Mouse (Mus musculus) intestine, embryonic 16.5 days (tissue): ENCODE data around the gene Xylt2. TPM values are rescaled to one million over a fixed set of nuclear protein-coding genes. Genes with fewer than 3 reads are reported as not detected.
"Not testable (repeated sequence)": the region's sequence is repeated elsewhere in the genome, so short reads cannot be mapped to it uniquely, and the experiment has no call there.

Experiments used
- ATAC-seq: fragments of 200-750 bp; cut with Nextera tagmentation; 2 replicates; pipeline ENCODE4 v1.8.0; 2017; ENCODE audit warnings: moderate TSS enrichment, moderate library complexity
- H3K27ac ChIP-seq: fragments of 300-500 bp; sonication (generic); 2 replicates; pipeline ENCODE4 v1.5.1; 2014; ENCODE audit warnings: mild to moderate bottlenecking, low read length
- H3K27me3 ChIP-seq: fragments of 300-500 bp; sonication (generic); replicated peaks from 2 replicates; pipeline ENCODE4 v1.6.1; 2014; ENCODE audit warnings: low read length, control low read depth, mixed read lengths; ENCODE audit not compliant: control insufficient read depth, insufficient read depth
- H3K36me3 ChIP-seq: fragments of 300-500 bp; sonication (generic); 2 replicates; pipeline ENCODE4 v1.6.1; 2014; ENCODE audit warnings: low read length, control low read depth; ENCODE audit not compliant: control insufficient read depth, insufficient read depth
- H3K4me1 ChIP-seq: fragments of 300-500 bp; sonication (generic); 2 replicates; pipeline ENCODE4 v1.6.1; 2014; ENCODE audit warnings: low read length, control low read depth, mixed read lengths; ENCODE audit not compliant: control insufficient read depth, insufficient read depth
- H3K4me2 ChIP-seq: fragments of 300-500 bp; sonication (generic); 2 replicates; pipeline ENCODE4 v1.6.1; 2014; ENCODE audit warnings: low read depth, low read length, control low read depth
- H3K4me3 ChIP-seq: fragments of 300-500 bp; sonication (generic); 2 replicates; pipeline ENCODE4 v1.5.1; 2014; ENCODE audit warnings: mild to moderate bottlenecking, low read length
- H3K9ac ChIP-seq: fragments of 300-500 bp; sonication (generic); 2 replicates; pipeline ENCODE4 v1.6.1; 2014; ENCODE audit warnings: low read depth, low read length
- H3K9me3 ChIP-seq: fragments of 300-500 bp; sonication (generic); 2 replicates; pipeline ENCODE4 v1.6.1; 2016; ENCODE audit warnings: low read length, control low read depth; ENCODE audit not compliant: control insufficient read depth
- WGBS: fragments of 180-500 bp; shearing (Covaris S2); extraction: QIAGEN DNeasy Blood & Tissue Kit; methylation state at CpG from one replicate; pipeline ENCODE4 v1.1.7; 2014; 5-methylcytosine and 5-hydroxymethylcytosine counted together
- polyA plus RNA-seq: library from polyadenylated mRNA; unstranded; fragments of >200 nt; fragmentation: Nextera tagmentation; extraction: Ambion mirVana; gene quantifications from 2 replicates; pipeline ENCODE4 v1.2.1, GENCODE M21; 2015

Xylt2 gene
- polyA plus RNA-seq, 1 experiment from 2014 or later: 11.3 TPM

DNA sequence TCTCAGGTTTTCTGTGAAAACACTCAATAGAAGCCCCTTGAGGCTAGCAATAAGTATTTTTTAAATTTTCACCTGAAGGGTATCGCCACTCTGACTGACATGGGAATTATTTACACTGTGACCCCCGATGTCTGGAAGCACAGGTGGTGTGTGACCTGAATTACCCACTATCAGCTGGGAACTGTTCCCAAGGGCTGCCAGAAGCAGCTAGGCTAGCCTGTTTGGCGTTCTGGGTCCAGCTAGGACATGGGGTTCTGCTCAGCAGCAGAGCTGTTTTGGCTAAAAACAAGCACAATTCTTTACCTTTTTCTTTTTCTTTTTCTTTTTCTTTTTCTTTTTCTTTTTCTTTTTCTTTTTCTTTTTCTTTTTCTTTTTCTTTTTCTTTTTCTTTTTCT is 24.9 kb upstream of the Xylt2 start:
- peaks cover 12% of the 10 kb centered on the region; the same call in 1 of the 2 replicates for H3K4me1 ChIP-seq
- H3K27me3 ChIP-seq: no peaks in the 10 kb centered on the region
- H3K4me3 ChIP-seq: no peak overlapping the region
- 26% methylated on average over 3 of the region's 3 CpGs for WGBS
- ATAC-seq: no peak
- no peaks in the 10 kb centered on the region for H3K36me3 ChIP-seq
- no peaks in the 10 kb centered on the region for H3K9me3 ChIP-seq
- 0 out of 2 replicates have a peak overlapping the region, but pooled peaks have one; percentile 24 for H3K27ac ChIP-seq
- no peak overlapping the region for H3K9ac ChIP-seq
- H3K4me2 ChIP-seq: peak overlapping the region; percentile 42; the same call in 1 of the 2 replicates

DNA sequence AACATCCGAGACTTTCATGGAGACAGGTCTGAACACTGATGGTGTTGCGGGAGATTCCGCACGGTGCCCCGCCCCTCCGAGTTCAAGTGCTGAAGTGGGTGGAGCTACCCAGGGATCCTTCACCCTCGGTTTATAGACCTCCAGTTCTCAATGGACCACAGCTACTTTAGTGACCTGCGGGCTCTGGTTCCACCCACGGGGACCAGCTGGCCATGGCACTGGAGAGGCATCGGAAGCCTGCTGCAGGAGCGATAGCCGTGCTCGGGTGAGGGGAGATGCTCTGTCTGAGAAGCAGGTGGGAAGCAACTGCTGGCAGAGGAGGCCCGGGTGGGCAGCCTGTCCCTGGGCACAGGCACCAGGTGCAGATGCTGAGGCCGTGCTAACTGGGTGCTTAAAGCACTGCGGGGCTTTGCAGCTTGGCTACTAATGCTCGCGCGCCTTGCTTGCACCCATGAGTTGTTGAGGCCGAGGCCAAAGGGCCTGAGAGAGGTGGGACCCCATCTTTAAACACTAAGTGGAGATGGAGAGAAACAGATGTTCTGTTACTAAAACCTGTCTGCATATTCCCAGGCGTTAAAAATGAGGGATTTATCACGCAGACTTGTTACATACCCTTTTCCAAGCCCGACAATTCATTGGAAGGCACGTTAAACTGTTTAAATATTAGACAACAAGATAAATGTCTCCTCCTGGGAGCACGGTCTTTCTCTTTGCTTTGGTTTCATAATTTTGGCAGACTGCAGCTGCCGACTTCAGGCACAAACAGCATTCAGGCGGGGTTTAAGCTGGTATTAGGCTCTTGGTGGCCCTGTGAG is 24.3 kb upstream of the Xylt2 start:
- H3K9ac ChIP-seq: peak overlapping the region; percentile 47
- H3K36me3 ChIP-seq: no peaks in the 10 kb centered on the region
- peaks cover 12% of the 10 kb centered on the region; the same call in 1 of the 2 replicates for H3K4me1 ChIP-seq
- H3K9me3 ChIP-seq: no peaks in the 10 kb centered on the region
- WGBS: 33% methylated on average over 27 of the region's 27 CpGs
- peak overlapping the region; percentile 42 for H3K4me2 ChIP-seq
- H3K27me3 ChIP-seq: no peaks in the 10 kb centered on the region
- 0 out of 2 replicates have a peak, but pooled peaks have one; percentile 21 for ATAC-seq
- H3K27ac ChIP-seq: peak overlapping the region; percentile 24; the same call in 1 of the 2 replicates
- peak overlapping the region; percentile 21; the same call in 1 of the 2 replicates for H3K4me3 ChIP-seq

DNA sequence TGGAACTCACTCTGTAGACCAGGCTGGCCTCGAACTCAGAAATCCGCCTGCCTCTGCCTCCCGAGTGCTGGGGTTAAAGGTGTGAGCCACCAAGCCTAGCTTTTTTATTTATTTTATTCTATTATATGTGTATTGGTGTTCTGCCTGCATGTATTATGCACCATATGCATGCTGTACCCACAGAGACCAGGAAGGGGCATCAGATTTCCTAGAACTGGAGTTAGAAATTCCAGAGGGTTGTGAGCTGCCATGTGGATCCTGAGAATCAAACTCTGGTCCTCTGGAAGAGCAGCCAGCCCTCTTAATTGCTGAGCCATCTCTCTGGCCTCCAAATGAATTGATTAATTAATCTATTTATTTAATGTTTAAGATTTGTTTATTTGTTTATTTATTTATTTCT is 22.1 kb upstream of the Xylt2 start:
- Histone ChIP-seq H3K36me3 (no peaks in the 10 kb centered on the region), H3K9ac (no peak overlapping the region), H3K4me2 (no peak overlapping the region), H3K4me3 (no peak overlapping the region), H3K9me3 (no peaks in the 10 kb centered on the region), H3K27ac (no peak overlapping the region), H3K4me1 (peaks cover 12% of the 10 kb centered on the region; the same call in 1 of the 2 replicates), H3K27me3 (no peaks in the 10 kb centered on the region)
- no peak for ATAC-seq
- 90% methylated on average over 3 of the region's 3 CpGs for WGBS

DNA sequence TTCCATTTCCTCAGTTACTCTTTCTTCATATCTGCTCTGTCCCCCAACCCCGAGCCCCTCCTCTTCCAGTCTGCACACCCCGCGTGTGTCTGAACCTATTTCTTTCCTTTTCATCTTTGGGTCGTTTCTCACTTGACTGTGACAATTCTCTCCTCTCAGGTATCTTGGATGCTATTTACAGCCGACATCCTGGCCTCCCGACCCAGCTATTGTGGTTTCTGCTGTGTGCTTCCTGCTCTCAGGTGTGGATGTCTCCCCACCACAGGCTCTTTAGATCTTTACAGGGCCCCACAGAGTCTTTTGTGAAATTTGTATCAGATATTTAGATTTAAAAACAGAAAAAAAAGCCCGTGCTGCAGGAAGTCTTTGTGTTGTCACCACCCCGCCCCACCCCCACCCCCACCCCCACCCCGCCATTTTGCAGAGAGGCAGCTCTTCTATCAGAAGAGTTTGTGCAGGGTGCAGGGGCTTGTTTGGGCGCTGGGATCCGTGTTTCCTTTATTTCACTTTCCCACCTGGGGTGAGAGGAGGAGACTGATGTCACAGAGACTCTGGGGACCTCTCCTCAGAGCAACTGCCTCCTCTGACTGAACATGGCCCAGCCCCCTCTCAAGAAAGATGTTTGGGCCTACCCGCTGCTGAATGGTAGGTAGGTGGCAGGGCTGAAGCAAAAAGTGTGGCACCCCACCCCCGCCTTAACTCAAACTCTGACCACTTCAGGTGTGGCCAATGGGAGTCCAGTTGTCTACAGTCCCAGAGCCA is 20.6 kb upstream of the Xylt2 start:
- 45% methylated on average over 13 of the region's 13 CpGs for WGBS

DNA sequence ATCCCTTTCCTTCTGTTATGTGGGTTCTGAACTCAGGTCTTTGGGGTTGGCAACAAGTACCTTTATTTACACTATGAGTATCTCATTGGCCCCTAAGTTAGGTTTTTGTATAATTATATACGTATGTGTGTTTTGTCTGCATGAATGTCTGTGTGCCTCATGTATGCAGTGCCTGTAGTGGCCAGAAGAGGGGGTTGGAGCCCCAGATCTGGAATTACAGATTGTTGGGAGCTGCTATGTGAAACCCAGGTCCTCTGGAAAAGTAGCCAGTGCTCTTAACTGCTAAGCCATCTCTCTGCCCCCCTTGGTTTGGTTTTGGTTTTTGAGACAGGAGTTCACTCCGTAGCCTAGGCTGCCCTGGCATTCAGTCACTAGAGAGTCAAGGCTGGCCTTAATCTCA is 19.8 kb upstream of the Xylt2 start:
- Histone ChIP-seq H3K4me1 (peaks cover 11% of the 10 kb centered on the region; the same call in 1 of the 2 replicates), H3K27ac (no peak overlapping the region), H3K9me3 (no peaks in the 10 kb centered on the region), H3K4me3 (no peak overlapping the region), H3K9ac (no peak overlapping the region), H3K36me3 (no peaks in the 10 kb centered on the region), H3K4me2 (no peak overlapping the region), H3K27me3 (no peaks in the 10 kb centered on the region)
- 85% methylated on average over 2 of the region's 2 CpGs for WGBS
- no peak for ATAC-seq

More for the DNA sequence above, 20.6 kb upstream of the Xylt2 start:
- Histone ChIP-seq H3K27ac (no peak overlapping the region), H3K4me2 (no peak overlapping the region), H3K36me3 (no peaks in the 10 kb centered on the region), H3K4me1 (peaks cover 12% of the 10 kb centered on the region; the same call in 1 of the 2 replicates), H3K27me3 (no peaks in the 10 kb centered on the region), H3K9ac (no peak overlapping the region), H3K9me3 (no peaks in the 10 kb centered on the region), H3K4me3 (no peak overlapping the region)
- no peak for ATAC-seq

DNA sequence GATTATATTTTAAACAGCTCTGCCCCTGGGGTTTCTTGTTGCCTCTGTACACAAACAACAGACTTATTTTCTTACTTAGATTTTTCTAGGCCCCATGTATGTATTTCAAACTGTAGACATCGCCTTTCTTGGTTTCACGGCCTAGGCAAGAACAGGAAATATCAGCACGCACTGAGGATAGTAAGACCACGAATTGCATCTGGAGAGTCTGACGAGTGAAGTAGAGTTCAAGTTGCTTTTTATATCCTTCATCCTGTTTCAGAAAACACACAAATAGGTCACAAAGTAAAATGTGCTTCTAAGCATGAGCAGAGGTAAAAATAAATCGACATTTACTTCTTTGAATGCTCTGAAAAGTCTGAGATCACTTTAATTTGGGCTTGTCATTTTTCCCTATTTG is 18.2 kb upstream of the Xylt2 start:
- H3K9me3 ChIP-seq: no peaks in the 10 kb centered on the region
- no peaks in the 10 kb centered on the region for H3K36me3 ChIP-seq
- no peak overlapping the region for H3K4me3 ChIP-seq
- H3K27ac ChIP-seq: no peak overlapping the region
- H3K27me3 ChIP-seq: no peaks in the 10 kb centered on the region
- 71% methylated on average over 6 of the region's 6 CpGs for WGBS
- H3K4me1 ChIP-seq: no peaks in the 10 kb centered on the region
- no peak overlapping the region for H3K4me2 ChIP-seq
- ATAC-seq: no peak
- H3K9ac ChIP-seq: no peak overlapping the region

DNA sequence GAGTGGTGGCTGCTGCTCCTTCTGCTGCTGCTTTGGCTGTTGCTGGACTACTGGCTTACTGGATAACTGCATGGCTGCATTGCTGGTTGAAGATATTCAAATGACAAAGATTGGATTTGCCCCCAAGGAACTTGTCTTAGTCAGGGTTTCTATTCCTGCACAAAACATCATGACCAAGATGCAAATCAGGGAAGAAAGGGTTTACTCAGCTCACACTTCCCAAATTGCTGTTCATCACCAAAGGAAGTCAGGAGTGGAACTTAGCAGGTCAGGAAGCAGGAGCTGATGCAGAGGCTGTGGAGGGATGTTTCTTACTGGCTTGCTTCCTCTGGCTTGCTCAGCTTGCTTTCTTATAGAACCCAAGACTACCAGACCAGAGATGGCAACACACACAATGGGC is 15.2 kb upstream of the Xylt2 start:
- not testable (repeated sequence) for ATAC-seq, H3K27me3 ChIP-seq, H3K4me3 ChIP-seq, H3K9ac ChIP-seq, H3K4me2 ChIP-seq, H3K9me3 ChIP-seq, H3K27ac ChIP-seq, H3K4me1 ChIP-seq, H3K36me3 ChIP-seq

DNA sequence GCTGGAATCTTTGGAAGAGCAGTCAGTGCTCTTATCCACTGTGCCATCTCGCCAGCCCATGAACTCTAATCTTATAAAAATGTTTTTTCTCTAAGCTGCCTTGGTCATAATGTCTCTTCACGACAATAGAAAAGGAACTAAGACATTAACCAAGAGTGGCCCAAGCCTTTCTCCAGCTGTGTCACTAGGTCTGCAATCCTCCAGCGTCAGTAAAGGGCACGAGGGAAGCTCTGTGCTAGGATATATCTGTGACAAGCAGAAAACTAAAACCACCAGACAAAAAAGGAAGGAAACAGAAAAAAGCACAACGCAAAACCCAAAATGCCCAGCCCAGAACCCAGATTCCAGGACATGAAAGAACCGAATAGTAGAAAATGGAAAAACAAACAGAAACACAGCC is 9.9 kb upstream of the Xylt2 start:
- Histone ChIP-seq H3K36me3 (no peaks in the 10 kb centered on the region), H3K9ac (no peak overlapping the region), H3K4me2 (no peak overlapping the region), H3K4me3 (no peak overlapping the region), H3K9me3 (no peaks in the 10 kb centered on the region), H3K27me3 (no peaks in the 10 kb centered on the region), H3K4me1 (no peaks in the 10 kb centered on the region), H3K27ac (no peak overlapping the region)
- ATAC-seq: no peak
- 84% methylated on average over 6 of the region's 6 CpGs for WGBS

DNA sequence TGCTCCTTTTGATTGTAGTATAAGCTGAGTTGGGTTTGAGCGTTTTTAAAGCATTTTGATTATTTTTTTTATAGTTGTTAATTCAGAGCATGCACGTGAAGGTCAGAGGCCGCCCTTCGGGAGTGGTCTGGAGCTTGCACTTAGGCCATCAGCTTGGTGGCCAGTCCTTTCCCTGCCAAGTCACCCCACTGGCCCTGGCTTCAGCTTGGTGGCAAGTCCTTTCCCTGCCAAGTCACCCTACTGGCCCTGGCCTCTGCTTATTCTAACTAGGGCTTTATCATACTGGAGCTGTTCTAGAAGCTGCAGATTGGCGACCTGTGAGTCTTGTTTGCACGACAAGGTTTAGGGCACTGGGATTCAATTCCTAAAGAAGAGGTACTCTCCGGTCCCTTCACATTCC is 5.1 kb upstream of the Xylt2 start:
- H3K9ac ChIP-seq: no peak overlapping the region
- 80% methylated on average over 7 of the region's 7 CpGs for WGBS
- ATAC-seq: no peak

More for the DNA sequence above, 5.1 kb upstream of the Xylt2 start:
- Histone ChIP-seq H3K27ac (no peak overlapping the region), H3K36me3 (no peaks in the 10 kb centered on the region), H3K27me3 (no peaks in the 10 kb centered on the region), H3K4me3 (no peak overlapping the region), H3K4me1 (peaks cover 5% of the 10 kb centered on the region), H3K4me2 (no peak overlapping the region), H3K9me3 (no peaks in the 10 kb centered on the region)
